Mouse (Mus musculus) right cerebral cortex, adult 18-20 months (tissue): Measurements from ENCODE around the gene Bfsp2.

ENCODE experiments used
- DNase-seq: peaks from one replicate; pipeline ENCODE4 v3.0.0; 2022; ENCODE audit warnings: mixed read lengths

The Bfsp2 gene

DNA sequence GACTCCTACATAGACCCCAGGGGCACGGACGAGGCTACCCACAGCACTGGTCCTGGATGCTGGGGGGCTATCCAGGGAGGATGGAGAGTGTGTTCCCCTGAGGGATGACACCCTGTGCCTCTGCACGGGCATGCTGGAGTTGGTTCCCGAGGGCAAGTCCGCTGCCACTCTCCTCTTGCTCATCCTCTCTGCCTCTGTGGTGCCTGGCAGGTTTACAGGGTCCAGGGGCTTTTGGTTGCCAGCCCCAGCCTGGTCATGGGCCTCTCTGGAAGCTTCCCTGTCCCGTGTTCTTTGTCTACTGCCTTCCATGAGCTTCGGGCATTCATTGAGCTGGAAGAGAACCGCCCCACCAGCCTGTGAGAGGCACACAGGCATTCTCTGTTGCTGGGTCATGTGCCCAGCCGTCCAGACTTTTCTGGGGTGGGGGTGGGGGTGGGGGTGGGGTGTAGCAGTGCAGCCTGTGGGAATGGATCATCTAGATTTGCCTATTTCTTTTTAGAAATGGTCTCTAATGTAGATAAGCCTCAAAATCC lies at the start of gene Bfsp2:
Bfsp2 (minus strand) TSS at position 377 of the 533 bp plus-strand sequence.
- no peak for DNase-seq

DNA sequence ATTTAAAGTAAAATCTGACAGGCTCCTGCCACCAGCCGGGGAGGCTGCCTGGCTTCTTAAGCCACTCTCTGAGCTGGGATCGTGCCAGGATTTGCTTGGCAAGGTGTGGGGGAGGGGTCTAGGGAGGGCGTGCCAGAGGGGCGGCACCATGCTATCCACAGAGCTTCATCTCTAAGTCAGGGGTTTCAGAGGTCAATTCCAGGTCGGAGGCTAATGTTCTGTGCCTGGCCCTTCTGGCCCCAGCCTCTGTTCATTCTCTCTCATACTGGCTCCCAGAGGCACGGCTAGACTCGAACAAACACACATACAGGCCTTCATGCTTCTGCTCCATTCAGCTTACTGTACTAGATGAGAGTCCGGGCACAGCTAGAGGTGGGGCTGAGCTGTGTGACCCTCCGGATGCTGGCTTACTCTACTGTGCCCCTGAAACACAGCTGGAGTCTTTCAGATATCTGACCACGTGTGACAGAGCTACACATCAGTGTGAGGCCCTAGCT lies 44.9 kb upstream of the Bfsp2 start:
- no peak for DNase-seq

DNA sequence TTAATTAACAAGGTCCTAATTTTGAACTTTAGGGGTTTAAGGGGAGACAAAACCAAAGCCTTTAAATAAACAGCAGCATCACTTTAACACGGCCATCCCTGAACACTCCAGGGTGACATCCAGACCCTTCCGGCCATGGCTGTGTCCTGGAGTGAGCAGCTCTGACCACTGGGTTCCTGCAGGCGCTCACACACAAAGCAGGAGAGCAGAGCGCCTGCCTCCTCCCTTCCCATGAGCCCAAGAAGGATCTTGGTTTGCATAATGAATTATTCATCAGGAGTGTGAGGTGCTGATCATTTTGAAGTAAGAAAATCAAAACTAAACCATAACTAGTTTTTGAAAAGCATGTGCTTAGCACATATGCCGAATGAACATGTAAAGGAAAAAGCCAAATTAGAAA lies 44.4 kb upstream of the Bfsp2 start:
- no peak for DNase-seq

DNA sequence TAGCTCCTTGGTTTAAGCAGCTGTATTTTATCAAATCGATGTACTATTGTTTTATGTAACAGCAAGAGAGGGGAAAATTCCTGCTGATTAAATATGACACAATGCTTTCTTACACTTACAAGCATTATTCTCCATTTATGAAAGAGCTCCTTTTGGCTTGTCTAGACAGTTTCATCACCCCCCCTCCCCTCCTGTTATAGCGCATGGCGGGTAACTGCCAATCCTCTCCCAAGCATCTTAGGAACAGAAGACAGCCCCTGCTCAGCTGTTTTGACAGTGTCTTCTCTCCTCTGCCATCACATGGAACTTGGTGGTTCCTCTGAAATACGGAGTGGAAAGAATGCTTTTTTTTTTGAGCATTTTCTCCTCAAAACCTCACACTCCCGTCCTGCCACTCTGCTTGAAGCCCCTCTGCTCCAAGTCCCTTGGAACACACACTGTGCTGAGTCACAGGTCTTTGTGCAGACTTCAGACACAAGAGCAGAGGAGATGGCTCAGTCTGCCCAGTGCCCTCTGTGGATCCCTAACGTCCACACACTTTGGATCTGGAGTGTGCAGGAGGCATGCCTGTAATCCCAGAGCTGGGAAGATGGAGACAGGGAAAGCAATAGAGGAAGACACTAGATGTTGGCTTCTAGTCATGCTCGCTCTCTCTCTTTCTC lies 43.7 kb upstream of the Bfsp2 start:
- DNase-seq, result no peak

- no peak for DNase-seq
Observed at GRCm38 (mm10) chr9:103523008-103523407, 42.8 kb upstream of the Bfsp2 start.

DNA sequence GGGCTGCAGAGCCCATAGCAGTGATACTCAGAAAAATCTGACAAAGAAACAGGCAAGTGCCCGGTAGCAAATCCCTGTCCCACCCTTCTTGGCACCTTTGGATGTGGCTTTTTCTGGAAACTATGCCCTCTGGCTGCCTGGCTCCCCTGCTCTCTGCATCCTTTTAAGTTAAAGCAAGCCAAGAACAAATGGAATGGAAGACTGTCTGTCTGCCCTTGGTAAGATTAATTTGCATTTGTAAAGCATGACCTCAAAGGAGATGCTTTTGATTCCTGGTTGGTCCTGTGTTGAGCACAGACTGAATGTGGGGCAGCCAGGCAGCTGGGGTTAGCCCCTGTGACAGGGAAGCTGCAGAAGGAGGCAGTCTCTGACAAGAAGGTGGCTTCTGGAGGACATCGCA lies 33.7 kb upstream of the Bfsp2 start:
- no peak for DNase-seq

DNA sequence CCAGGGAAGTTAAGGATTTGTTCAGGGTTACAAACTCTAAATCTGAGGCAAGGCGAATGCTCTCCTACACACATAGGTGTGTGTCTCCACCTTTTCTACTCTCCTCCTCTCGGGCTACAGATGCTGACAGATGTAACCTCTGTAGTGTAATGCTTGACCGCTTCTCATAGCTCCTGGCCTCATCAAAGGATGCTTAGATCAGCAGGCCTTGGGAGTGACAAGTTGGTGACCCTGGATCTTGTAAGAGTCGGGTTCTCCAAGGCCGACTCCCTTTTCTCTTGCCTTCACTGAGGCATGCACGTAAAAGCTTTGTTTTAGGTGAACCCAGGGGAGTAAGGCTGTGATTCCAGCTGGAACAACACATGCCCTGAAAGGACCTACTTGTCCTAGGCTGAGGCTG lies 32.0 kb upstream of the Bfsp2 start:
- DNase-seq, result no peak

GRCm38 (mm10) chr9:103506968-103507584 lies 26.9 kb upstream of the Bfsp2 start:
- DNase-seq, result no peak

- DNase-seq, result no peak
Observed at GRCm38 (mm10) chr9:103505067-103505466, 24.8 kb upstream of the Bfsp2 start.

DNA sequence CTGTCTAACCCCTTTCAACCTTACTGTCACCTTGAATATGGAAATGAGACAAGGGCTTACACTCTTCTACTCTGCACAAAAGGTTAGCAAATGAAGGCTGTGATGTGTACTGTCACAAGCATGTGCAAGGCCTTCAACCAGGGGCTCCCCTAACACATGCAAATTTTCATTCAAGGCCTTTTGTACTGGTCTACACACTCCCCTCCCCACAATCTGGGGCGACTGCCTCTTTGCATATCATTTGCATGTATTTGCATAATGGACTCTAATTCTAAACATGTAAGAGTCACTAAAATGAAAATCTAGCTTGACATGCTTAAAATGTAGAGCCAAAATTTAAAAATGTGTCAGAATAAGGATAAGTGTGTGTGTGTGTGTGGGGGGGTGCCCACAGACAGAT lies 24.4 kb upstream of the Bfsp2 start:
- DNase-seq, result no peak

DNA sequence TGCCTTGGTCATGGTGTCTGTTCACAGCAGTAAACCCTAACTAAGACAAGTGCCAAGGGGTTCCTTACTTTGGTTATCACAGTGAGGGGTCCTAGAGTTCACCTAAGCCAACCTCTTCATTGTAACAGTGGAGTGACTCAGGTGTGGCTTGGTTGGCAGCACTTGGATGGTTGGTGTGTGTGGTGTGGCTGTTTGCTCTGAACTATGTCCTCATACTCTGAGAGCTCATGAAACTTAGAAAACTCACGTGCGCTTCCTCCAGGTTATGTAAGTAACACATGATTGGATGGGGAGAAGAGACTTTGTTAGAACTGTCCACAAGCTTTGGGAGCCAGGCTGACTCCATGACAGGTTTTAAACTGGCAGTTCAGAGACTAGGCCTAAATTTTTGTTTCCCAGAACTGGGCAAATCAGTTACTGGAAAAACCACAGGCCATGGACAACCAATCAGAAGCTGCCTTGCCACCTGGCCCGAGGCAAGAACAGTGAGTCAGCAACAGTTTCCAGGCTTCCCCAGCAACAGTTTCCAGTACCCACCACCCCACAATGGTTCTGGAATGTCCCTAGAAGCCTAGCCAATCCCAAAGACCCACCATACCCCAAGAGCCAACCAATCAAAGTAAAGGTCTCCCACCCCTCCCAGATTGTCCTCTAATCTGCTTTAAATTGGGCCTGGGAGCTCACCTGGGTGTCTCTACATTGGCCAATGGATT lies 23.5 kb upstream of the Bfsp2 start:
- no peak for DNase-seq

DNA sequence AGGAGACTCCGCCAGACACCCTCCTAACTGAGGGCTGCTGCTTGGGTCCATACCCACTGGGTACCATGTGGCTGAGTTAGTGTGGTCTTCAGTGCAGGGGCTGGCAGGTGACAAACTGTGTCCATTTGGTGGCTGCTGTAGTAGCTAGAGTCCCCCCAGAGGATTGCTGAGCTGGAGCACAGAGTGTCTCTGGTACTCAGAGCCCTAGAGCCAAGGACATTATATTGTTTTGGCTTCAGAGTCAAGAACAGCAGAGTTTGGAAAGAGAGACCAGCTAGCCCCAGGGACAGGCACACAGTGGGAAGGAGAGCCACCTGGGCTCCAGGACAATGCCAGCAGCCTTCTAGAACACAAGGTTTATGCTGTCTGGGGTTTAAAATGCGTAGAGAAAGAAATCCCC lies 22.4 kb upstream of the Bfsp2 start:
- DNase-seq, result no peak

DNA sequence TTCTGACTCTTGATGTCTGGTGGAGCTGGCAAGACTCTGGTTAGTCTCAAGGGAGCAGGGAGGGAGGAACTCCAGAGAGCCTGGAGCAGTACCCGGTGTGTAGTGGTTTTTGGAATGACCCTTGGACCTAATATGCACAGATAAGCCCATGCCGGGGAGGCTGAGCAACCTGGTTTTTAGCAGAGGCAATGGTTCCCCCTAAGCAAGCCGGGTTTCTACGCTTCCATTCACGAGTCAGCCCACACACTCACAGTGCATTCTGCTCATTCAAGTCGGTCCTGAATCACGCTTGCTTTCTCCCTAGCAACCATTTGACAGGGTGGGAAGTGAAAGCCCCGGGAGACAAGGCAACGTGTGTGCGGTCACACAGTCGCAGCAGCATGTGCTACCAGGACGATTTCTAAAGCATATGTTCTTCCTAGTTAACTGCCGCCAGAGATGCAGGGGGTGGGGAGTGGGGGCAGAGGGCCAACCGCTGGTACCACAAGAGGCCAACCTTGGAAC lies 21.7 kb upstream of the Bfsp2 start:
- peak; percentile 87 for DNase-seq

DNA sequence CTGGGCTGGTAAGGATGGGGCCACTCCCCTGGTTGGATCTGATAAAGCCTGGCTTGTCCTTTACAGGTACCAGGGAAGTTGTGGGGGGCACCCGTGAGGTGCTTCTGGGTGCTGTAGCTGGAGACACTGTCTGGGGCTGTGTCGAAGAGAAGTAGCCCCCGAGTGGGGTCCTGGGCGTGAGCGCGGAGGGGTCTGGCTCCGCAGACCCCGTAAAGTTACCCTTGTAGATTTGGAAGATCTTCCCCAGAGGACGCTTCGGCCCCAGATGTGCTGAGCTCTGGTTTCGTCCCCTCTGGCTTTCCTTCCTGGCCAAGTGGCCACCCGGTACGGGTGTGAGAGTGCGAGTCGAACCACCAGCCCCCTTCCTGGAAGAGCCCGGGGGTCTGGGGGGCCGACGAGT lies 19.1 kb upstream of the Bfsp2 start:
- no peak for DNase-seq

- no peak for DNase-seq
Observed at GRCm38 (mm10) chr9:103498699-103499098, 18.5 kb upstream of the Bfsp2 start.

DNA sequence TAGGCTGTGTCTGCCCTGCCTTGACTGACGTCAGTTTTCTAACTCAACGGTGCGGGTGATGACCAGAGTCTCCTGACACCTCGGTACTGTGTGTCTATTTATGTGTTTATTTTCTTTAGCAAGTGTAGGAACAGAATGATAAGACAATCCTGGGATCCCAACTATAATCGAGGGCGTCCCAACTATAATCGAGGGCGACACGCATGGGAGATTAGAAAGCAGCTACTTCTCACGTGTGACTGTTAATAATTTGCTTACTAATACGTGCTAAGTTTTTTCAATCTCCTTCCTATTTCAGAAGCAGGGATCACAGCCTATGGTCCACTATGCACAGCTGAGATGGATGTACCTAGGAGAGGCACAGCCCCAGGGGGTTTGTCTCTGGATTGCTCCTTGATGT lies 15.2 kb upstream of the Bfsp2 start:
- no peak for DNase-seq

GRCm38 (mm10) chr9:103494346-103495020 lies 14.3 kb upstream of the Bfsp2 start:
- DNase-seq, result peak; percentile 86

DNA sequence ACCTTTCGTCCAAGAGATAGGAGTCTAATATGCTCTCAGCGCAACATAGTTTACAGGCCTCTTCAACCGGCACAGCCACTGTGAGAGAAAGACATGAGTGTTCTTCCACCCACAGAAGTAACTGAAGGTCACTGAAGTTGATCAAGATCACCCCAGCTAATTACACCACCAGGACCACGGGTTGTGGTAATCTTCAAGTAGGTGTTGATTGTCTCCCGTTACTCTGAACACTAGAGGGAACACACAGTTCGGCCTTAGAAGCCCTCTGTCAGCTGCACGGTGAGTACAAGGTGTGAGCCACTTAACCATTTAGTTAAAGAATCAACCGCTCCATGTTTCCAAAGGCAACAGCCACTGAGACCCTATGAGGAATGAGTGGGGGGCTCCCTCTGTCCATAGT lies 11.8 kb upstream of the Bfsp2 start:
- DNase-seq, result no peak

DNA sequence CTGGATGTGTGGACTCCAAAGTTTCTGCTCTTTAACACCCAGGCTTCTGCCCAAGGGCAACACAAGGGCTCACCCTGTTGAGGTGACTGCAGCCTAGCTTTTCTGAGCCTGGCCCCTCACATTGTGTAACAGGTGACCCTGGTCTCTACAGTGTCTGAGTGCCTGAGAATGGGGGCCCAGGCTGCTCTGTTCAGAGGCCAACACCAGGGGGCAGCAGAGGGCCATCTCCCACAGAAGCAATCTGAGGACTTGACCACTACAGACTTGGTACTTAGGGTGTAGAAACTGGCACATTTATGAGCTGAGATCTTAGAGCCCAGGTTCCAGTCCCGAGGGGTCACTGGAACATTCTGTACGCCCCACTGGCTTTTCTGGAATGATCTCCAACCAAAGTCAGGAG lies 10.2 kb upstream of the Bfsp2 start:
- peak; percentile 64 for DNase-seq

DNA sequence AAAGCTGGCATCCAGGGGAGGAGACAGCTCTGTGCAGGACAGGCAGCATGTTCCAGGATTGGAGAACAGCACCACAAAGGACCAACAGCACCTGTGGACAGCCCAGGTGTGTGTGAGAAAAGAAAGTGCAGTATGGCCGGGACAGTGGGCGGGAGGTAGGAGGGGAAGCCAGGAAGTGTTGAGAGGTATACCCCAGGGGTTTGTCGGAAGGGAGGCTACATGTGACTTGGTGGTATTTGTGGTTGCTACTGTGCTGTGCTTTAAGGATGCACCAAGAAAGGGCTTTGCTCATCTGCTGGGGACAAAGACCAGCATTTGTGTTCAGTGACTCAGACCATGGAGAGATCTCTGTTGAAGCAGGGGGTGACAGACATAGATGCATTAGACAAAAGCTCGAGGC lies 9.7 kb upstream of the Bfsp2 start:
- DNase-seq, result no peak

GRCm38 (mm10) chr9:103489096-103489495 lies 8.9 kb upstream of the Bfsp2 start:
- no peak for DNase-seq

GRCm38 (mm10) chr9:103486262-103486661 lies 6.0 kb upstream of the Bfsp2 start:
- no peak for DNase-seq

GRCm38 (mm10) chr9:103485606-103486005 lies 5.4 kb upstream of the Bfsp2 start:
- no peak for DNase-seq
